Mouse (Mus musculus): ENCODE data around the gene Hoxc11. TPM values are rescaled to one million over a fixed set of nuclear protein-coding genes. Genes with fewer than 3 reads are reported as not detected.

The Hoxc11 gene
- 3.9 and 4.0 TPM in 2 replicates for polyA plus RNA-seq (2012; rRNA removed)

DNA sequence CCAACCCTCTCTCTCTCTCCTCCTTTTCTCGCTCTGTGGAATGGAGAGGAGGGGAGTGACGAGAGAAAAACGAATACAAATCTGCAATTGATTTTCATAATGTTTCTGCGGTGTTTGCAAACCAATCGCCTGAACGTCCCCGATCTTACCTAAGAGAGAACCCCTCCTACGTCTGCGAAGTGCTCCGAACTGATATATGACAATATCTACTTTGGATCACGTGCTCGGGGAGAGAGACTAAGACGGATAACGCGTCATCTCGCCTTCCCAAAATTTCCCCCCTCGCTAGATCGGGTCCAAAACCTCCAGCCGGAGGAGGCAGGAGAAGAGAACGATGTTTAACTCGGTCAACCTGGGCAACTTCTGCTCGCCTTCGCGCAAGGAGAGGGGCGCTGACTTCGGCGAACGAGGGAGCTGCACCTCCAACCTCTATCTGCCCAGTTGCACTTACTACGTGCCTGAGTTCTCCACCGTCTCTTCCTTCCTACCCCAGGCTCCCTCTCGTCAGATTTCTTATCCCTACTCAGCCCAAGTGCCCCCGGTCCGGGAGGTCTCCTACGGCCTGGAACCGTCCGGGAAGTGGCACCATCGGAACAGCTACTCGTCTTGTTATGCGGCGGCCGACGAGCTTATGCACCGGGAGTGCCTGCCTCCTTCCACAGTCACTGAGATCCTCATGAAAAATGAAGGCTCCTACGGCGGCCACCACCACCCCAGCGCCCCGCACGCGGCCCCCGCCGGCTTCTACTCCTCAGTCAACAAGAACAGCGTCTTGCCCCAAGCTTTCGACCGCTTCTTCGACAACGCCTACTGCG is at the start of gene Hoxc11:
Hoxc11 (plus strand) TSS at position 236 of the 815 bp plus-strand sequence.
- DNase-seq (ENCODE audit: low spot score): no peak

DNA sequence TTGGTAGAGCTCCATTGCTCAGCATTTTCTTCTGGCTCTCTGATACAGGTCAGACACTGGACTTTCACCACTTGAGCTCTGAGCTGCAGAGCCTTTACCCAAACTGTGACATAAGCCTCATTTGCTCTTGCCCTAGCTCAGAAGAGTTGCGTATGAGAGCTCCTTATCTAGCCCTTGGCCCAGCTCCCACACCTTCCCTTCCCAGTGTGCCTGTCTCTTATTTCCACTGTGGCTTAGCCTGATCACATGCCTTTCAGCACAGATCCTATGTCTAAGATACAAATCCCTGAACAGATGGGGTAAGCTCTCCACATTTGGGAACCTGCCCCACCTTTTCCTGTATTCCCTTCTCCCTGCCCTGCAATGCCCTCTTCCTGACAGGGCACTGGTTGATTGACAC is 49.3 kb upstream of the Hoxc11 start:
- DNase-seq (ENCODE audit: low spot score): no peak

DNA sequence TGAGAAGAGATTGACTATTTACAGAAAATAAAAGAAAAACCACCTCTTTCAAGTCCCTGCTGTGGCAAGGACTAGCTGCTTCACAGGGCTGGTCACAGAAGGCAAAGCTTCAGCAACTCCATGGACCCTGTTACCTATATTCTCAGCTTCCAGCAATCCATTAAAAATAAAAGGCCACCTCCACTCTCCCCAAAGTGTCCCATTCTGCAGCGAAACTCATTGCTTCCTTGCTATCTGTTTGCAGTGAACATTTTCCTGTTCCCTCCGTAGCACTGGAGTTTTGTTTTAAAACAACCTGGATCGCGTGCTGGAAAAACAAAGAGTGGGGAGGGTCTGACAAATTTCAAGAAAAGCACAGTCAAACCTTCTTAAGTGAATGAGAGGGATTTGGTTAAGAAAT is 44.7 kb upstream of the Hoxc11 start:
- no peak for DNase-seq (ENCODE audit: low spot score)

DNA sequence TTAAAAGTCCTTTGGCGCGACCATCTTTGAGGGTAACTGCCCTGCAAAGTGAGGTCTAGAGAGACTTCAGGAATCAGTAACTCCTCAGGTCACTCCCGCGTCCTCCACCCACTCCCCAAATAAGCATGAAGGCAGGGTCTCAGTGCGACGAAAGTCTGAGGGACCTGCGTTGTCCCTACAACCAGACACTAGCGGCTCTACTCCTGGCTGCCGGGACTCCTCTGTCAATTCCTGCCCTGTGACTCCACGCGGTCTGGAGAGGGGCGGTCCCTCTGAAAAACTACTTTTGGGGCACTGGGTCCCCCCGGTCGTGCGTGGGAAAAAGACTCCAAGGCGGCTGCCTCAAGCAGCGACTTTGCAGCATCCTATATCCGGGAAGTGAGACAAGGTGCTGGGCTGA is 44.2 kb upstream of the Hoxc11 start:
- no peak for DNase-seq (ENCODE audit: low spot score)

DNA sequence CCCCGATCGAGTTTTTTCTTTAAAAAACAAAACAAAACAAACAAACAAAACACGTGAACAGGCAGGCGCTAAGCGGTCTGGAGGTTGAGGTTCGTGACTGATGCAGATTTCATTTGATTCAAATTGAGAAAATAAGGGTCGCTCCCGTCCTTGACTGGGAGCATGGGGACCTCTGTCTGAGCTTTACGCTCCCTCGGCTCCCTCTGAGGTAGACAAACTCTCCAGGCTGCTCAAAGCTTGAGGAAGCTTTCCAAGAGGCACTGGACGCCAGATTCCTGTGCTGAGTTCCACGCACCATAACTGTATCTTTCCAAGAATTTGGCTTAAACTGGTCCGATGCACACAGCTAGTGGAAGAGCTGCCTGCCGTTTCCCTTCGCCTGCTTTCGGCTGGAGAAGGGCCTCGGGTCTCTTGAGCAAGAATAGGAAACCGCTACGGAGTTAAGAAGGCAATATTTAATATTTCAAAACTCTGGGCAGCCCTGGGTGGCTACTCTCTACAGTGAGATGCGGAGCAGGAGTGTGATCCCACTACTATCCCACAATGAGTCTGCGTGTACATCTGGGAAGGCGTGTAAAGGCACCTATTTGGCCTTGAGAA is 43.6 kb upstream of the Hoxc11 start:
- DNase-seq (ENCODE audit: low spot score): no peak

DNA sequence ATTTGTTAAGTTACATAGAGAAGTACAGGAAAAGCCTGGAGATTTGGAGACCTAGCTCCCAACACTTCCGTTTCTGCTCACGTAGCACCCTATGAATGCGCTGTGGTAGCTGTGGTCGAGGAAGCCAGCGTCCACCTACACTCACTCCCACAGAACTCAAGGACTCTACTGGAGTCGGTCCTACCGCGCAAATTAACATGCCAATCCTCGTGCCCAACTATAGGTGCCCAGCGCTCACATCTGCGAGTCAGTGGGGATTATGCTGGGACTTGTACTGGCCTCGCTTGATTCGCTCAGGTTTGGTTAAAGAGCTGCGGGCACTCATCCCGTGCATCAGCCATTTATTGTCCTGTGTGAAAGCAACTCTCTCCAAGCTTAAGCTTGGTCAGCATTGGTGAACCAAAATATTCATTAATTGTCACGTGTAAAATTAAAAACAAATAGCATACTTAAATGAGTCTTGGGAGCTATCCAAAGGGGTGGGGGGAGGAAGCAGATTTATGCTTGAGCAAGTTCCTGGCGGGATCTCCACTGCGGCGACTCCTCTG is 41.1 kb upstream of the Hoxc11 start:
- no peak for DNase-seq (ENCODE audit: low spot score)

DNA sequence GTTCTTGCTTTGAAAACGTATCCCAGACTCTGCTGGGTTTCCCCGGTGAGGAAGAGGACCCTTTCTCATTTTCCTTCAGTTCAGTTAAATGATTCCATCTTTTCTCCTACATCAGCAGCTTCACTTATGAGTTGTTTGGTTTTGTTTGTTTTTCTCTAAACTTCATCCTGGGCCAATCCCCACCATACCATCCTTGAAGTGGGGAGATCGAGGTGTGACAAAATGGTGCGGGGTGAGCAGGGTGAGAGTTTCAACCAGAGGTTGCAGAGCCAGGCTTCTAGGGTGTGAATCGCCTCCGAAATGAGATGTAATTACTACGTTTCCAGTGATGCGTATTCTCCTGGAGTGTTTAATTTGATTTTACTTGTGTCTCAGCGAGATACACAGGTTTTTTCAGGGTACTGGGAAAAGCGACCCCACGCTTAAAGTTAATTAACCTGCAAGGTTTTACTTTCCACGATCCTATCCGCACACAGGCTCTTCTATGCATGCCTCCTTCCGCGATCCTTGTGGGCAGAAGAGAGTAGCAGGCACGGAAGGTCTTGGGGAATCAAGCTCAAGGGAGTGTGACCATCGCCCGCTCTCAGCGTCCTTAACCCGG is 36.2 kb upstream of the Hoxc11 start:
- no peak for DNase-seq (ENCODE audit: low spot score)

DNA sequence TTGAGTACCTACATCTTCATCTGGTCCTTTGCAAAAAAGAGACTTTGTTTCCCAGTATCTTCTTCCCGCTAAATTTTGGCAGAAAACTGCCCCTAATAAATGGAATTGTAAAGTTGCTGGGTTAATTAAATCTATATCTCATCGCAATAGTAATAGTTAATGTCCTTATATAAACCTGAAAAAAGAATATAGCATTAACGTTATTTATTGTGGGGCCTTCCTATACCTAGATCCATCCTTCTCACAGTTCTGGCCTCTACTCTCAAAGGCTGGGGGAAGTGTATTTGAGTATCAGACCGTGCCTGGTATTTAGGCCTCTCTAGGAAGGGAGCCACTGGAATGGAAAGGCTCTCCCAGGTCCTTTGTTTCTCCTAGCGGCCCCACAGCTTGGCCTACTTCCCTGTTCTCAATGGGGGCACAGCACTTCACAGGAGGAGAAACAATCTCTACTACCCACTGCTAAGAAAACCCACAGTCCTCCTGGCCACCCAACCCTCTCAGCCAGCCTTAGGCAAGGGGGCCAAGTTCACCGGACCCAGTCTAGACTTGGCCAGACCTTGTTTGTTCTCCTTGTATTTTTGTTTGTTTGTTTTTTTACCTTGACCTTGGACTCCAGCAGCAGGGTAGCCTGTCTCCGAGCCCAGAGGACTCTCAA is 35.5 kb upstream of the Hoxc11 start:
- no peak for DNase-seq (ENCODE audit: low spot score)

DNA sequence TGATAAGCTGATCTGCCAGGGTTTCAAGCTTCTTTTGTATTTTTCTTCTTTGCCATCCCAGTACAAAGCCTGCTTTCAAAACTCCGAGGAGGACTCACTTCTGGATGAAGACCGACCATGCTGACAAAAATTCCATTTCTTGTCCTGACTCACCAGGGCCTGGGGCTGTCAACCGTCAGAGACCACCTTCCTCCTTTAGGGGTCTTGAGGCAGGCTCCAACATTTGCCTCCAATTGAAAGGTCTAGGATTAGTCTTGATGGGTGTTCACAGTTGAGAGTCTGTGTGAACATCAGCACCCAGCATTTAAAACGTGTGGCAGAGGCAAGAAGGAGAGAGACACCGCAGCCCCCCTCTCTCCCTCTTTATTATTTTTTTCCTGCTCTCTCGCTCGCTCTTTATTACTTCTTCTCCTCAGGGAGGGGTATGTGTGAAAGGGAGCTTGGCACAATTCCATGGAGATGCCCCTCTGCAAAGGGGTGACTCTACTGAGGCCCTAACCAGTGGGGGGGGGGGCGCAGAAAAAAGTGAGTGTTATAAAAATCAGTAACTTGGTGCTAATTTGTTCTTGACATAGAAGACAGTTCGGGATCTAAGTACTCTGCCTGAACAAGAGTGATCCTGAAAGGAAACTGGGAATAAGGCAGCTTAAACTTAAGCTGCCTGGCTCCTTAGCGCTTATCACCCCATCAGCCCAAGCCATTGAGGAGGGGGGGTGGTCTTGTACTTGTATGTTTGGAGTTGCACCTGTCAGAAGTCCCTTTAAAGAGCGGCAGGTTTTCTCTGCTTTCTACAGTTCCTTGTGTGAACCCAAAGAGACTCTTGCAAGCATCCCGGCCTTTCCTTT is 34.7 kb upstream of the Hoxc11 start:
- no peak for DNase-seq (ENCODE audit: low spot score)

DNA sequence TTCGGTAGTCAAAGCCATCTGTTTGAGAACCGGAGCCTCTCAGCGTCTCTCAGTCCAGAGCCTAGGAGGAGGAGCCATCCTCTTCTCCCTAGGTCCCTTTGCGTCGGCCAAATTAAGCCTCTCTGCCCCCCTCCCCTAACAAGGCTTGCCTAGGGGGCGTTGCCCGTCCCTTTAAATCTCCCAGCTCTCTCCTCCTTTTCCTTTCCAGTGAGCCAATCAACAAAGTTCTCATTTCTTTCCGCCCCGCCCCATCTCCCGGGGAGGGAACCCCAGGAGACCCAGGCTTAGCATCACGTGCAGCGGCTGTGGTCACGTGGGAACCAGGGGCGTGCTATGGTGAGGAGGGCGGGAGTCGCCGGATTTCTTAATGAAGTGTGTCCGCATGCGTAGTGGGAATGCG is 33.6 kb upstream of the Hoxc11 start:
- DNase-seq (ENCODE audit: low spot score): no peak

DNA sequence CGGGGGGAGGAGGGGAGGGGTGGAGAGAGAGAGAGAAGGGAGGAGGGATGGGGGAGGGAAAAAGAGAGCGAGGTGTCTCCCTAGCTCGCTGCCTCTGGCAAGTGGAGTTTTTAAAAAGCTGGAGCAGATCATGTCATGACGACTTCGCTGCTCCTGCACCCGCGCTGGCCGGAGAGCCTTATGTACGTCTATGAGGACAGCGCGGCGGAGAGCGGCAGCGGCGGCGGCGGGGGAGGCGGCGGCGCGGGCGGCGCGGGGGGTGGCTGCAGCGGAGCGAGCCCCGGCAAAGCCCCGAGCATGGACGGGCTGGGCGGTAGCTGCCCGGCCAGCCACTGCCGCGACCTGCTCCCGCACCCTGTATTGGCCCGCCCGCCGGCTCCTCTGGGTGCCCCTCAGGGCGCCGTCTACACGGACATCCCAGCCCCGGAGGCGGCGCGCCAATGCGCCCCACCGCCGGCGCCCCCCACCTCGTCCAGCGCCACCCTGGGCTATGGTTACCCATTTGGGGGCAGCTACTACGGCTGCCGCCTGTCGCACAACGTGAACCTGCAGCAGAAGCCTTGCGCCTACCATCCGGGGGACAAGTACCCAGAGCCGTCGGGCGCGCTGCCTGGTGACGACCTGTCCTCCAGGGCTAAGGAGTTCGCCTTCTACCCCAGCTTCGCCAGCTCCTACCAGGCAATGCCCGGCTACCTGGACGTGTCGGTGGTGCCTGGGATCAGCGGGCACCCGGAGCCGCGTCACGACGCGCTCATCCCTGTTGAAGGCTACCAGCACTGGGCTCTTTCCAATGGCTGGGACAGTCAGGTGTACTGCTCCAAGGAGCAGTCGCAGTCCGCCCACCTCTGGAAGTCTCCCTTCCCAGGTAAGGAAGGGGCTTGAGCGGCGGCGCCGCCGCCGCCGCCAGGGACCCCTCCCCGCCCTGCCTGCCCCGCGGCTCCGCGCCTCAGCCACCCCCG is 32.9 kb upstream of the Hoxc11 start, which contains the start of gene Hoxc13:
Hoxc13 (plus strand) TSS at position 51 of the 959 bp plus-strand sequence.
- DNase-seq (ENCODE audit: low spot score): no peak

DNA sequence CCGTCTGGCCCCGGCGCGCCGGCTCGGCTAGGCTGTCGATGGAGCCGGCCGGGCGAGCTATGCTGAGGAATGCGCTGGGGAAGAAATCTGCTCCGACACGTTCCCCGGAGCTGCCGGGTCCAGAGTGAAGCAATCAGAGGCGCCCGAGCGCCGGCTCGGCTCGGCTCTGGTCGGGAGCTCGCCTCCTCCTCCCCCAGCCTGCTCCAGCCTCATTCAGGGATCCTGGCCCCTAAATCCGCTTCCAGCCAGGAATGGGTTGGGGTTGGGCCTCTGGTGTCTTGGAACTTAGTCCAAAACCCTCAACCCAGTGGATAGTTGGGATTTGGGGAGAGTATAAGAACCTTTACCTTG is 32.2 kb upstream of the Hoxc11 start:
- peak; percentile 55 for DNase-seq (ENCODE audit: low spot score)

DNA sequence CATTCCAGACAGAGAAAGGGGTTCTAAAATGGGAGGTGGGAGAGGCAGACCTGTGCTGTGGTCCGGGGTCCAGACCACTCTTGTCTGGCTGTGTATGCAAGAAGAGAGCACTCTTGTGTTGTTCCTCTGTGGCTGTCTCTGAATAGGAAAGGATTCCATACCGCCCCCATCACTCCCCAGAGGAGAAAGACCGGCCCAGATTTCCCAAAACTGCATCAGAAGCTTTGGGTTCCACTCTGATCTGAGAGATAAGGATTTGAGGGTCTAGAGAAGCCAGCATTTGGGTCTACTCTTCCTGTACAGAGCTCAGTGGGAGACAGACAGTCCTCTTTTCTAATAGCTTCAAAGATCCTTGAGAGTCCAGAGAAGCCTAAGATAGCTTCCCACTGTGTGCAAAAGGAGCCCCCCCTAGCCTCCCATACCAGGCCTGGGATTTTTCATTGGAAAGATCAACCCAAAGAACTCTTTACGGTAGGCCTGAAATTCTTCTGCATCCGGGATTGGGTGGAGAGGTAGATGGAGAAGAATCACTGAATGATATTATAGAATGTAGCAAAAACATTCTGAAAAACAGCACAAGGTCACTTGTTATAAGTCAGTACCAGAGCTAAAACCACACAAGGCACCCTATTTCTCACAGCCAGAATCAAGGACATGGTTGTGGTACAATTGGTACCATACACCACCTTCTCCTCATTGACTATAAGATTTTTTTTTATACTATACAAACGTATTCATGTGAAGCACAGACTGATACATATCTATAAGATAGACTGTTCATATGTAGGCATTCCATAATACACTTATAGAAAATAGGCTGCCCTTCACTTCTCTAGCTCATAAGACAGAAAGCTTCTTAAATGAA is 31.4 kb upstream of the Hoxc11 start:
- no peak for DNase-seq (ENCODE audit: low spot score)

DNA sequence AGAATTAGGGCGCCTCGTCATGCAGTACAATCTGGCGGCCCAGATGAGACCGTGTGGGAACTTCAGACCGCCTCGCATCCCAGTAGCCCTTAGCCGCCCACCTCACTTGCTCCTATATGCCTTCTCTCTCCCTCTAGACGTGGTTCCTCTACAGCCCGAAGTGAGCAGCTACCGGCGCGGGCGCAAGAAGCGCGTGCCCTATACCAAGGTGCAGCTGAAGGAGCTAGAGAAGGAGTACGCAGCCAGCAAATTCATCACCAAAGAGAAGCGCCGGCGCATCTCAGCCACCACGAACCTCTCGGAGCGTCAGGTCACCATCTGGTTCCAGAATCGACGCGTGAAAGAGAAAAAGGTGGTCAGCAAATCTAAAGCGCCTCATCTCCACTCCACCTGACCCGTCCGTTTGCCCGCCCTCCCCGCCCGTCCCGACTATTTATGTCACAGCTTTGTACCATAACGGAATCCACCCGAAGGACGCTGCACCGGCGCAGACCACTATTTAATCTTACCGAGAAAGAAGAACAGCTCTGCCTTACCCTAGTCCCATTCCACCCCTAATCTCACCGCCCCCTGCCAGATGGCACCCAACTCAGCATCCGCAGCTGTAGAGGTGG is 27.1 kb upstream of the Hoxc11 start:
- DNase-seq (ENCODE audit: low spot score): no peak

DNA sequence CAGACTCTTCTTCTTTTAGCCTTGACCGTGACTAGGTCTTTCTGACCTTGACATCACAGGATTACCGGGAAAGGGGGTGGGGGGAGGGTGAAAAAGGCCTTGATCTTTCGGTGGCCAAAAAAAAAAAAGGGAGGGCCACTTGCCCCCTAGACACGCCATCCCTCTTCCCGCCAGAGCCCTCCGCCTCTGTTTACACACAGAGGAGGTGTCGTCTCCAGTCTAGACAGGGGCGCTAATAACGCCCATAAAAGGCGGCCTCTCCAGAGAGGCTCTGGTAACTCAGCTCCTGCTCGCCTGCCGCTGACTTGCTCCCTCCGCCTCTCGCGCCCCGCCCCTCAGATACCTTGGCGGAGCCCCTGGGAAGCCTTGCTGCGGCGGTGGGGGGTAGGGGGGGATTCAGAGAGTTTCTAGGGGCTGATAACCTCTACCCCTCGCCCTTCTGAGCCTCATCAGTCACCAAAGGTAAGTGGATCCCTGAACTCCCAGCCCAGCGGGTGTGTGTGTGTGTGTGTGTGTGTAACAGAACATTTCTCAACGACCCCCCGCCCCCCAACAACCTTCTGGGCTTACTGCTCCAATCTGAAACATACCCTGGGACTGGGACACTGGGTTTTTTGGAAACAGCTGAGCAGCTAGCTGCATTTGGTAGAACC is 22.4 kb upstream of the Hoxc11 start:
- no peak for DNase-seq (ENCODE audit: low spot score)

DNA sequence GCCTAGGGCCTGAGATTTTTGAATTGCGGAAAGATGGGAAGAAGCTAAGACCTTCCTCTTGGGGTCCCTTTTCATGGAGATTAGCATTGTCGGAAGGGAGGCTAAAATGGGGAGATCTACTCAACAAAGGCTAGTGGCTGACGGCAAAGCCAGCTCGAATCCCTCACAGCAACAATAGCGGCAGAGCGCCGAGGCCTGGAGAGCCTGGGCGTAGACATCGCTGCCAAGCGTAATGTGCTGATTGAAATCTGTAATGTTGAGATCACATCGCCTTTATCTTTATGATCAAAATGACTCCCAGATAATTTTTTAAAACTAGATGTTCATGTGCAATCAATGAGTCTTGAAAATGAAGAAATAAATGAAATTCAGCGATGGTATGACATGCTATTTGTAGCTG is 19.8 kb upstream of the Hoxc11 start:
- DNase-seq (ENCODE audit: low spot score): no peak

DNA sequence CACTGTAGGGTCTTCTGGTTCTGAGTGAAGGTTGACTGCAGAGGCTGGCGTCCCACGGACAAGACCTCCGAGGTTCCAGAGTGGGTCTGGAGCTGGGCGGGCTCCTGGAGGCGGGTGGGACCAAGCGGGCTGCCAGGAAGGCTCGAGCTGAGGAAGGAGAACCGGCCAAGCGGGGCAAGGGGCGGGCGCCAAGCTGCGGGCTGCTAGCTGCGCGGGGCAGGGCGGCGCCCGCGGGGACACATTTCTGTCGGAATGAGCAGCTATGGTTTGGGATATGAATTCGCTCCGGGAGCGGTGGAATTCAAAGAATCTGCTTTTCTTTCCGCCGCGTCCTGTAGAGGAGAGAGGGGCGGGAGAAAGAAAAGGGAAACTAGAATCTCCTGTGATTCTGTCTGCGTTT is 19.3 kb upstream of the Hoxc11 start:
- no peak for DNase-seq (ENCODE audit: low spot score)

DNA sequence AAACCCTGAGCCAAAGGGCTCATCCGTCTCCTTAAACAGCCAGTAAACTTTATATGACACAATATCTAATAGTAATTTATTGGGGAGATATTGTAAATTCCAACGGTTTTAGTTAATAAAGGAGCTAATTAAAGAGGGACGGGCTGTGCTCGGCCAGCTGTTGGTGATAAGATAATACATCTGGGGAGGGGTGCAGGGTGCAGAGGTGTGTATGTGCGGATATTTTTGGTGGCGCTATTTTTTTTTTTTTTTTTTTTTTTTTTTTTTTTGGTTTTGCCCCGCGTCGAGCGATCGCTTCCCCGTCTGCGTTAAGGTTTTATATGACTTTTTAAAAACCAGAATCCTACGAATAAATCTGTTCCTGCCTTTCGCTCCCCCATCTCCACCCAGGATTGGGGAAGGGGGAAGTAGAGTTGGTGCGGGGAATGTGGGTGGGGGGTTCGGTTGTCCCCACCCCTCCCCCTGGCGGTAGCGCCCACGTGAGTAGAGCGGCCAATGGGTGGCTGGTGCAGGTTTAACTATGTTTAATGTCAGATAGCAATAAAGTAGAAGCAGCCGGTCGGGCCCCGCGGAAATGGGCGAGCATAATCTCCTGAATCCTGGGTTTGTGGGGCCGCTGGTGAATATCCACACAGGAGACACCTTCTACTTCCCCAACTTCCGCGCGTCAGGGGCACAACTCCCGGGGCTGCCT is 17.8 kb upstream of the Hoxc11 start, which contains the start of gene Hoxc12:
Hoxc12 (plus strand) TSS at position 479 of the 694 bp plus-strand sequence.
- DNase-seq (ENCODE audit: low spot score): no peak

Measured in urinary bladder, adult 2 months (tissue).